Mouse (Mus musculus) urinary bladder, postnatal 10 days (tissue): ENCODE data around the gene Hist1h3e.
"Not testable (repeated sequence)": the region's sequence is repeated elsewhere in the genome, so short reads cannot be mapped to it uniquely, and the experiment has no call there.

Experiments
- DNase-seq: peaks from one replicate; pipeline ENCODE4 v3.0.0; 2022; ENCODE audit warnings: low spot score

Gene Hist1h3e

GRCm38 (mm10) chr13:23582219-23583056 is 20.3 kb upstream of the Hist1h3e start:
- no peak for DNase-seq

GRCm38 (mm10) chr13:23581408-23582218 is 19.4 kb upstream of the Hist1h3e start, which contains the start of gene Hist1h4d:
Hist1h4d (plus strand) TSS chr13:23581598.
- peak; percentile 79 for DNase-seq

DNA sequence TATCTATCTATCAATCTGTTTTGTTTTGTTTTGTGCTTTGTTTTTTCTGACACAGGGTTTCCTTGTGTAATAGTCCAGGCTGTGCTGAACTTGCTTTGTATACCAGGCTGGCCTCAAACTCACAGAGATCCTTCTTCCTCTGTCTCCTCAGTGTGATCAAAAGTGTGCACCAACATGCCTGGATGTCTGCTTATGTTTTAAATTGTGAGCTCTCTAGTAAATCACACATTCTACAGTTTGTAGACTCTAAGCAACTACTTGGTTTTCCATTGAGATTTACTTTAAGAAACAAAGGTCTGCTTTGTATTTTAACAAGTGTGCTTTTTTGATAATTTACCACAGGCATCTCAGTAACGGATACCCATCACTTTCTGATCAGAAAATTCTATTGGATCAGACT is 15.7 kb upstream of the Hist1h3e start:
- DNase-seq, result no peak

DNA sequence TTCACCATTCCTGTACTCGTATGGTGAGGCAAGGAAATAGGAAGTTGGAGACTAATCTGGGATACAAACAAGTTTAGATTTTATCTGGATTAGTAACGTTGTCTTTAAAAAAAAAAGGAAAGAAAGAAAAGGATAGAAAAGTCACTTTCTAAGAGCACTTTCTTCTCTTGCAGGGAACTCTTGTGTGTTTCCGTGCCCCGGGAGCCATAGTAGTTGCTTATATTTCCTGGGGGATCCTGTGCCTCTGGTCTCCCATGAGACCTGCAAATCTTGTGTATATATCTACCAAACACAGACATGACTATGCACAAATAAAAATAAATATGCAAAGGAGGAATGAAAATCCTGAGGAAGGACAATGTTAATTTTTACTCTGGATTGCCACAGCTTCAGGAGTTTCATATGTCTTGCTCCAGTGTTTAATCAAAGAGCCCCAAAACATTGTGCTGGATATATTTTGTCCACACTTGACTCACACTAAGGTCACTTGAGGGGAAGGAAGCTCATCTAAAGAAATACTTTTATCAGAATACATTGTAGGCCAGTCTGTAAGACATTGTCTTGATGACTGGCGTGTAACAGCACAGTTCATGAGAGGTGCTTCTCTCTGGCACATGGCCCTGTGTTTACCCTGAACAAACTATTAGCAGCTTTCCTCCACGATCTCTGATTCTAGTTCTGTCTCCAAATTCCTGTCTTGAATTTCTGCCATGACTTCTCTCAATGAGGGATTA is 14.9 kb upstream of the Hist1h3e start:
- no peak for DNase-seq

DNA sequence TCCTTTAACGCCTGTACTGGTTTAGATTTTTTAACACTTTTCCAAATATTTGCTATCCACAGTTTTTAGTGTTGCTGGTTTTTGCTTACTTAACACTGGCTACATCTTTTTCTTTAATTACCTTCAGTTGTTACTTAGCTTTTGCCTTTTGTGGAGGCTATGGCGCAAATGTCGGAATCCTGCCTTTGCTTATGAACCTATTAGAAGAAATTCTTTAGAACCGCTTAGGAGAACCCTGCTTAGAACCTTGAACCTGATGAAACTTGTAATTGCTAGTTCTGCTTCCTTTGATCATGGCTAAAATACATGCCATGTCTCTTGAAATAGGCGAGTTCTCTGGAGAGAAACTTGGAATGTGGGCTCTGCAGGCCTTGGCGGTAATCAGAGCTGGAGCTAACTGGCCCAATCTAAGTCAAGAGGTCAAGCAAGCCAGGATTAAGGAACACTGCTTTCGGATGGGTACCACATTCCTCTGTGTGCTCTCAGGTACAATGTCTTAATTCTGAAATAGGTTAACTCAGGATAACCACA is 14.2 kb upstream of the Hist1h3e start:
- DNase-seq, result no peak

GRCm38 (mm10) chr13:23575864-23576313 is 13.7 kb upstream of the Hist1h3e start:
- not testable (repeated sequence) for DNase-seq

DNA sequence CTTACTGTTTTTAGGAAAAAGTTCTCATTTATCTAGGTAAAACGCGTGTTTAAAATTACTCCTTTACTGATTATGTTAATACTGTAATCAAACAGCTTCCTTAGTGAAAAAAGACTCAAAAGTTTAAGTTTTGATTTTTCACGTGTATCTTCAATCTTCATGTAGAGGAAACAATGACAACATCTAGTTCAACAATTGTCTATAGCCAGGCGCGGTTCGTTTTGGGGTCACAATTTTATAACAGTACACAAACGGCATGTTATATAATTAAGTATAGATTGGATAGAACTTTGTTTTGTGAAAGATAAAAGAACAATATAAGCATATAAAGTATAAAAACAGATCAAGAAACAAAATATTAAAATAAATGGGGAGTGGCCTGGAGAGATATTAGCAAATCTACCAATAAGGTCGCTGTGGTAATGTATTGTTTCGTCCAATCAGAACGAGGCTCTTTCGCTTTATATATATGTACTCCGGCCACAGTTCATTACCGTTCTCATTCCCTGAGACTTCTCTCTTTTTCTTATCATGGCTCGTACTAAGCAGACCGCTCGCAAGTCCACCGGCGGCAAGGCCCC is 13.2 kb upstream of the Hist1h3e start, which contains the start of gene Hist1h3d:
Hist1h3d (plus strand) TSS at position 493 of the 581 bp plus-strand sequence.
- DNase-seq, result no peak

- DNase-seq, result not testable (repeated sequence)
Observed at GRCm38 (mm10) chr13:23574546-23575170, 12.5 kb upstream of the Hist1h3e start.

DNA sequence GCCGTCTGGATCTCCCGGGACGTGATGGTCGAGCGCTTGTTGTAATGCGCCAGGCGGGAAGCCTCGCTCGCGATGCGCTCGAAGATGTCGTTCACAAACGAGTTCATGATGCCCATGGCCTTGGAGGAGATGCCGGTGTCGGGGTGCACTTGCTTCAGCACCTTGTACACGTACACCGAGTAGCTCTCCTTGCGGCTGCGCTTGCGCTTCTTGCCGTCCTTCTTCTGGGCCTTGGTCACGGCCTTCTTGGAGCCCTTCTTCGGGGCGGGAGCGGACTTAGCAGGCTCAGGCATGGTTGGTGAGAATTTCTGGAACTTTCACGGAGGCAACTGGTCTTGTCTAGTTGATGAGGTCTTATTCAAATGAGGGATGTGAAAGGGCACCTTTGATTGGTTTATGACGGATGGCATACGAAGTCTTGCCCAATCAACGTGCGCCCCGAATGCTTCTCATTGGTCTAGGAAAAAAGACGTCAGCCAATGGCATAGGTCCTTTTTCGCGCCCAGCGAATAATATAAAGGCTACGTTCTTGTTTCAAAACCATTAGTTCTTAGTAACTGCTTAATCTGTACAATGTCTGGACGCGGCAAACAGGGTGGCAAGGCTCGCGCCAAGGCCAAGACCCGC is 11.8 kb upstream of the Hist1h3e start, which contains the start of the genes Hist1h2bf and Hist1h2ad:
Hist1h2bf (minus strand) TSS at position 299 of the 627 bp plus-strand sequence.
Hist1h2ad (plus strand) TSS at position 484 of the 627 bp plus-strand sequence.
- peak; percentile 48 for DNase-seq

- DNase-seq, result not testable (repeated sequence)
Observed at GRCm38 (mm10) chr13:23573034-23573897, 11.1 kb upstream of the Hist1h3e start.

- no peak for DNase-seq
Observed at GRCm38 (mm10) chr13:23572218-23573033, 10.3 kb upstream of the Hist1h3e start.

- not testable (repeated sequence) for DNase-seq
Observed at GRCm38 (mm10) chr13:23571504-23572217, 9.5 kb upstream of the Hist1h3e start.

- DNase-seq, result no peak
Observed at GRCm38 (mm10) chr13:23571022-23571503, 8.9 kb upstream of the Hist1h3e start, which contains the start of the genes Hist1h2ae and Hist1h2bg. Hist1h2ae (minus strand) TSS chr13:23571220. Hist1h2bg (plus strand) TSS chr13:23571396.

DNA sequence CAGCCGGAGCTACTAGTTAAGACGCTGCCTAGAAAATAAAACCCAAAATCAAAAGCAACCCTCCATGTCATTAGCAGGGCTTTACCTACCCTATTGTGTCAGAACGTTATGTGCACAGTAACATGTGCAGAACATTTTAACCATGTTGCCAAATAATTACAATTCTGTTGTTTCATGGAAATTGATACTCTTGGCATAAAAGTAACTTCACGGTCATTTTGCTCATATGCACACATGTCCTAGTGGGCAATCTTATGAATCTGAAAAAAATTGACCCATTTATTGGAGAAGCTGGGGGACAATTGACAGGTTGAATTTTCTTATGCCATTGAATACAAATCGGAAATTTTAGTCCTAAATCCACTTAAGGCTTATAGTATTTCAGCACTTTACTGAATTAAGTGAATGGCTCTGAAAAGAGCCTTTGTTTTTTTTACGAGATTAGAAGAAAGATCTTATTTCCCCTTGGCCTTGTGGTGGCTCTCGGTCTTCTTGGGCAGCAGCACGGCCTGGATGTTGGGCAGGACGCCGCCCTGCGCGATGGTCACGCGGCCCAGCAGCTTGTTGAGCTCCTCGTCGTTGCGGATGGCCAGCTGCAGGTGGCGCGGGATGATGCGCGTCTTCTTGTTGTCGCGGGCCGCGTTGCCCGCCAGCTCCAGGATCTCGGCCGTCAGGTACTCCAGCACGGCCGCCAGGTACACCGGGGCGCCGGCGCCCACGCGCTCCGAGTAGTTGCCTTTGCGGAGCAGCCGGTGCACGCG is 8.3 kb upstream of the Hist1h3e start:
- DNase-seq, result not testable (repeated sequence)

DNA sequence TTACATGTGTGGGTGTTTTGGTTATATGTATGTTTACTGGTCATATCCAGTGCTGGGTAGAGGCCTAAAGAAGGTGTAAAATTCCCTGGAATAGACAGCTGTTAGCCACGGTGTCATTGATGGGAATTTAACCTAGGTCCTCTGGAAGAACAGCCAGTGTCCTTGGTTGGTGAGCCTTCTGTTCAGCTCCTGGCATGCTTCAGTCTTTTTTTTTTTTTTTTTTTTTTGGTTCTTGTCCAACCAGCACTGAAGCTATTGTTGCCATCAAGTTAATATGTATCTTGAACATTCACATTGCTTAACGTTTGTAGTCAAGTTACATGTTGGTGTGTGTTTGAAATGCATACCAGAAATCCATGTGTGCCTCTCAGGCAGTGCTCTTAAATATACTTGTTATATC is 2.3 kb upstream of the Hist1h3e start:
- DNase-seq, result no peak

GRCm38 (mm10) chr13:23562699-23563462 is 712 bp upstream of the Hist1h3e start:
- DNase-seq, result no peak
